Mouse (Mus musculus): Measurements from ENCODE around the gene Hlf. TPM values are rescaled to one million over a fixed set of nuclear protein-coding genes. Genes with fewer than 3 reads are reported as not detected.
A peak's percentile ranks its signal among the peaks of the same experiment; 100 is the strongest.

Hlf gene
- polyA plus RNA-seq (2015; fragmentation: Nextera tagmentation; extraction: Ambion mirVana): 4.2 TPM in 2 replicates

- Histone ChIP-seq H3K9ac (replicated peaks) (peak within 1 kb of the TSS; percentile 52), H3K4me1 (peaks cover 25% of the 10 kb centered on the region), H3K9me3 (no peaks in the 10 kb centered on the region), H3K27ac (replicated peaks) (no peak within 1 kb of the TSS), H3K4me2 (replicated peaks) (peak within 1 kb of the TSS; percentile 96), H3K27me3 (peaks cover 21% of the 10 kb centered on the region), H3K36me3 (no peaks in the 10 kb centered on the region), H3K4me3 (peak within 1 kb of the TSS; percentile 58)
- ATAC-seq (replicated peaks): peak; percentile 98
- WGBS: under 1% methylated on average over 37 of the region's 40 CpGs
Observed at GRCm38 (mm10) chr11:90390817-90391173, at the start of gene Hlf. TSS of gene Hlf (minus strand) at chr11:90390895.

GRCm38 (mm10) chr11:90438768-90439167 is 48.1 kb upstream of the Hlf start:
- peaks cover 39% of the 10 kb centered on the region for H3K27me3 ChIP-seq
- H3K4me1 ChIP-seq: peaks cover 2% of the 10 kb centered on the region; the same call in 1 of the 2 replicates
- no peak overlapping the region for H3K4me3 ChIP-seq
- H3K4me2 ChIP-seq (replicated peaks): no peak overlapping the region
- H3K9ac ChIP-seq (replicated peaks): no peak overlapping the region
- H3K36me3 ChIP-seq: no peaks in the 10 kb centered on the region
- H3K27ac ChIP-seq (replicated peaks): no peak overlapping the region
- WGBS: 33% methylated on average over 5 of the region's 5 CpGs
- no peaks in the 10 kb centered on the region for H3K9me3 ChIP-seq
- ATAC-seq (replicated peaks): no peak

GRCm38 (mm10) chr11:90425207-90425525 is 34.5 kb upstream of the Hlf start:
- ATAC-seq (replicated peaks): no peak
- Histone ChIP-seq H3K4me2 (replicated peaks) (no peak overlapping the region), H3K4me3 (no peak overlapping the region), H3K9ac (replicated peaks) (no peak overlapping the region), H3K27me3 (no peaks in the 10 kb centered on the region), H3K9me3 (no peaks in the 10 kb centered on the region), H3K36me3 (no peaks in the 10 kb centered on the region), H3K27ac (replicated peaks) (no peak overlapping the region), H3K4me1 (no peaks in the 10 kb centered on the region)
- WGBS: 80% methylated on average over 4 of the region's 4 CpGs

GRCm38 (mm10) chr11:90424334-90425206 is 33.9 kb upstream of the Hlf start:
- Histone ChIP-seq H3K27me3 (no peaks in the 10 kb centered on the region), H3K4me3 (no peak overlapping the region), H3K9ac (replicated peaks) (no peak overlapping the region), H3K9me3 (no peaks in the 10 kb centered on the region), H3K36me3 (no peaks in the 10 kb centered on the region), H3K4me2 (replicated peaks) (no peak overlapping the region), H3K4me1 (no peaks in the 10 kb centered on the region), H3K27ac (replicated peaks) (no peak overlapping the region)
- WGBS: 78% methylated on average over 11 of the region's 11 CpGs
- ATAC-seq (replicated peaks): no peak

GRCm38 (mm10) chr11:90423896-90424295 is 33.2 kb upstream of the Hlf start:
- Histone ChIP-seq H3K27me3 (peaks cover 6% of the 10 kb centered on the region; the same call in 1 of the 2 replicates), H3K9ac (replicated peaks) (no peak overlapping the region)

GRCm38 (mm10) chr11:90419706-90420105 is 29.0 kb upstream of the Hlf start:
- Histone ChIP-seq H3K36me3 (no peaks in the 10 kb centered on the region), H3K4me2 (replicated peaks) (no peak overlapping the region), H3K4me1 (peaks cover 10% of the 10 kb centered on the region), H3K9me3 (no peaks in the 10 kb centered on the region), H3K27ac (replicated peaks) (no peak overlapping the region), H3K4me3 (no peak overlapping the region), H3K9ac (replicated peaks) (no peak overlapping the region), H3K27me3 (peaks cover 7% of the 10 kb centered on the region; the same call in 1 of the 2 replicates)
- 93% methylated on average over 11 of the region's 11 CpGs for WGBS
- ATAC-seq (replicated peaks): no peak

More at GRCm38 (mm10) chr11:90423896-90424295, 33.2 kb upstream of the Hlf start:
- Histone ChIP-seq H3K4me3 (no peak overlapping the region), H3K27ac (replicated peaks) (no peak overlapping the region), H3K4me2 (replicated peaks) (no peak overlapping the region), H3K4me1 (no peaks in the 10 kb centered on the region), H3K36me3 (no peaks in the 10 kb centered on the region), H3K9me3 (no peaks in the 10 kb centered on the region)
- WGBS: 65% methylated on average over 3 of the region's 3 CpGs
- ATAC-seq (replicated peaks): no peak

- Histone ChIP-seq H3K36me3 (no peaks in the 10 kb centered on the region), H3K9ac (replicated peaks) (peak overlapping the region; percentile 44), H3K9me3 (no peaks in the 10 kb centered on the region), H3K4me3 (peak overlapping the region; percentile 38), H3K27ac (replicated peaks) (no peak overlapping the region), H3K4me1 (peaks cover 10% of the 10 kb centered on the region), H3K27me3 (peaks cover 7% of the 10 kb centered on the region; the same call in 1 of the 2 replicates), H3K4me2 (replicated peaks) (peak overlapping the region; percentile 74)
- under 1% methylated on average over 42 of the region's 42 CpGs for WGBS
- ATAC-seq (replicated peaks): peak; percentile 100
Observed at GRCm38 (mm10) chr11:90417921-90418320, 27.2 kb upstream of the Hlf start.

GRCm38 (mm10) chr11:90417011-90417410 is 26.3 kb upstream of the Hlf start:
- H3K9ac ChIP-seq (replicated peaks): no peak overlapping the region
- peaks cover 7% of the 10 kb centered on the region; the same call in 1 of the 2 replicates for H3K27me3 ChIP-seq
- H3K9me3 ChIP-seq: no peaks in the 10 kb centered on the region
- no peak overlapping the region for H3K27ac ChIP-seq (replicated peaks)
- peaks cover 10% of the 10 kb centered on the region for H3K4me1 ChIP-seq
- no peak for ATAC-seq (replicated peaks)
- no peaks in the 10 kb centered on the region for H3K36me3 ChIP-seq
- 77% methylated on average over 5 of the region's 5 CpGs for WGBS
- no peak overlapping the region for H3K4me2 ChIP-seq (replicated peaks)
- H3K4me3 ChIP-seq: no peak overlapping the region

- H3K9me3 ChIP-seq: no peaks in the 10 kb centered on the region
- 49% methylated on average over 6 of the region's 6 CpGs for WGBS
- H3K9ac ChIP-seq (replicated peaks): no peak overlapping the region
- H3K27ac ChIP-seq (replicated peaks): no peak overlapping the region
- no peaks in the 10 kb centered on the region for H3K36me3 ChIP-seq
- H3K4me3 ChIP-seq: no peak overlapping the region
- H3K27me3 ChIP-seq: no peaks in the 10 kb centered on the region
- H3K4me2 ChIP-seq (replicated peaks): no peak overlapping the region
- ATAC-seq (replicated peaks): no peak
- H3K4me1 ChIP-seq: no peaks in the 10 kb centered on the region
Observed at GRCm38 (mm10) chr11:90398850-90399249, 8.2 kb upstream of the Hlf start.

- H3K4me1 ChIP-seq: peaks cover 25% of the 10 kb centered on the region
- peak overlapping the region; percentile 25 for H3K9ac ChIP-seq (replicated peaks)
- peak overlapping the region; percentile 58 for H3K4me3 ChIP-seq
- WGBS: 6% methylated on average over 14 of the region's 14 CpGs
- peak overlapping the region; percentile 96 for H3K4me2 ChIP-seq (replicated peaks)
- ATAC-seq (replicated peaks): no peak
- peaks cover 21% of the 10 kb centered on the region for H3K27me3 ChIP-seq
- H3K36me3 ChIP-seq: no peaks in the 10 kb centered on the region
- no peak overlapping the region for H3K27ac ChIP-seq (replicated peaks)
- H3K9me3 ChIP-seq: no peaks in the 10 kb centered on the region
Observed at GRCm38 (mm10) chr11:90391271-90392185, 833 bp upstream of the Hlf start.

- peaks cover 21% of the 10 kb centered on the region for H3K27me3 ChIP-seq
Observed at GRCm38 (mm10) chr11:90389902-90390816, 536 bp downstream of the Hlf start.

More at GRCm38 (mm10) chr11:90389902-90390816, 536 bp downstream of the Hlf start:
- Histone ChIP-seq H3K4me1 (peaks cover 25% of the 10 kb centered on the region), H3K9me3 (no peaks in the 10 kb centered on the region), H3K27ac (replicated peaks) (no peak overlapping the region), H3K4me2 (replicated peaks) (peak overlapping the region; percentile 96), H3K9ac (replicated peaks) (peak overlapping the region; percentile 52), H3K4me3 (peak overlapping the region; percentile 58), H3K36me3 (no peaks in the 10 kb centered on the region)
- peak; percentile 78 for ATAC-seq (replicated peaks)
- WGBS: under 1% methylated on average over 41 of the region's 41 CpGs
